Mouse (Mus musculus): ENCODE results near the gene Syt5. TPM values are rescaled to one million over a fixed set of nuclear protein-coding genes. Genes with fewer than 3 reads are reported as not detected.

Syt5 gene
- 1 to 10 TPM in 1 of 2 experiments, under 1 TPM in 1; 0.53 to 1.3 TPM for polyA plus RNA-seq (2017; shearing (Covaris generic))

DNA sequence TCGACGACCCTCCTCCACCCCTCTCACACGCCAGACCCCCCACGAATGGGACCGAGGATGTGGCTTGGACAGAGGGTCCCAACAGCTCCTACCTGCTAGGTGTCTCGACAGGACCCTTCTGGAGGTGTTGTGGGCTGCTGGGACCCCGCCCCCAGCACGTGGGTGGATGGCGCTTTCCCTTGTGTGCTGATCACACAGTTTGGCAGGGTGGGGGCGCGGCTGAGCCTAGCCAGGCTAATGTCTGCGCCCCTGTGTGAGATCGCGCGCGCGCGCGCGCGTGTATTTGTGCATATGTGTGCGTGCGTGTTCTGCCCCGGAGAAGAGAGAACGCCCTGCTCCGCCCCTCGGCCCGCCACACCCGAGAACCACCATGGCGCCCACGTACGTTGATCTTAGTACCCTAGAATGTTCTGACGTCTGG, at the start of gene Syt5:
Gene Syt5 (minus strand): TSS at position 321 of the 421 bp plus-strand sequence.

DNA sequence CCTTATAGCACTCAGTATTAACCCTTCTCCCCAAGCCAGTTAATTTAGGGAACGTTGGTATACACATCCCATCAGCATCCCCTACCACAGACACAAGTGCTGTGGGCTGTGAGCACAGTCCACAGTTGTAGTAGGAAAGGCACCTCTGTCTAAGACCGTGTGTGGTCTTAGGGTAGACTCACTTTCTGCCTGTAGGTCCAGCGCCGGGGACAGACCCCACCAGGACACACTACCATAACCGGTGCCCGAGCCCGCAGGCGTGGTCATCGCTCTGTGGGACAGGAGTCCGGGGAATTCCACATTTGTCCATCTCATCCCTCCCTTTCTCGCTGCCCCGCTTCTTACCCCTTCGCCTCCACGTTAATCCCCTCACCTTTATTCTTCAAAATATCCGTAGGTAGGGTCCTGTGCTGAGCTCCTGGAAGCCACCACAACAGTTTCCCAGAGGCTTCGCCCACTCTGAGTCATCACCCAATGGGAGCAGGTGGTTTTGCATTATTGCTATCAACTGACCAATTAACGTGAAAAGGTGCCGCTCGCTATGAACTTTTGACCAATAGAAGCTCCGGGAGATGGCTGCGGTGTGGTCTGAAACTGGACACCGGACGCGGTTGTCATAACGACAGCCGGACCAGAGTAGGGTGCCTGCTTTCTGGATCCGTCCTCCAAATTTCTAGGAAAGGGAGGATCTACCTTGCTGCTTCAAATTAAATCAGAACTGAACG, 15.2 kb downstream of the Syt5 start, which contains the start of gene Dnaaf3:
Gene Dnaaf3 (minus strand): TSS at position 449 of the 725 bp plus-strand sequence.

DNA sequence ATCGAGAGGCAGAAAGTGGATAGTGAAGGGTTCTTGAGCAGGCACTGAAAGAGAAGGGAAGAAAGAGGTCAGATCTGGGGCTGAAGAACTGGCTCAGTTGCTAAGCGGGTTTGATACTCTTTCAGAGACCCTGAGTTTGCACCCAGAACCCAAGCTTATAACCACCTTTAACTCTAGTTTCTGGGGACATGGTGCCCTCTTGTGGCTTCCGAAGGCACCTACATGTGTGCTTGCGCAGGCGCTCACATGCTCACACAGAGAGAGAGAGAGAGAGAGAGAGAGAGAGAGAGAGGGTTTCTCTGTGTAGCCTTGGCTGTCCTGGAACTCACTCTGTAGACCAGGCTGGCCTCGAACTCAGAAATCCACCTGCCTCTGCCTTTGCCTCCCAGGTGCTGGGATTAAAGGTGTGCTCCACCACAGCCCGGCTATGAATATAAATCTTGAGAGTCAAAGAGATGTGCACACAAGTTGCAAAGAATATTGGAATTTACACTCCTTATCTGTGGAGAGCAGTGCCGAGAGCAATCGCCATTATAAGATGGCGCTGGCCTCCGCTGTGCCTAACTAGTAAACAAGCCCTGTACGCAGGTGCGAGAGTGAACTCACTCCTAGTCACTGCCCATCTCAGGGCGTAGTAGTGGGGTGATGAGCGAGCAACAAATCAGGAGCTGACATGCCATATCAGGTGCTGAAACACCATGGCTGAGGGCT, 23.0 kb downstream of the Syt5 start, which contains the start of gene Tnni3:
Gene Tnni3 (minus strand): TSS at position 18 of the 711 bp plus-strand sequence.

DNA sequence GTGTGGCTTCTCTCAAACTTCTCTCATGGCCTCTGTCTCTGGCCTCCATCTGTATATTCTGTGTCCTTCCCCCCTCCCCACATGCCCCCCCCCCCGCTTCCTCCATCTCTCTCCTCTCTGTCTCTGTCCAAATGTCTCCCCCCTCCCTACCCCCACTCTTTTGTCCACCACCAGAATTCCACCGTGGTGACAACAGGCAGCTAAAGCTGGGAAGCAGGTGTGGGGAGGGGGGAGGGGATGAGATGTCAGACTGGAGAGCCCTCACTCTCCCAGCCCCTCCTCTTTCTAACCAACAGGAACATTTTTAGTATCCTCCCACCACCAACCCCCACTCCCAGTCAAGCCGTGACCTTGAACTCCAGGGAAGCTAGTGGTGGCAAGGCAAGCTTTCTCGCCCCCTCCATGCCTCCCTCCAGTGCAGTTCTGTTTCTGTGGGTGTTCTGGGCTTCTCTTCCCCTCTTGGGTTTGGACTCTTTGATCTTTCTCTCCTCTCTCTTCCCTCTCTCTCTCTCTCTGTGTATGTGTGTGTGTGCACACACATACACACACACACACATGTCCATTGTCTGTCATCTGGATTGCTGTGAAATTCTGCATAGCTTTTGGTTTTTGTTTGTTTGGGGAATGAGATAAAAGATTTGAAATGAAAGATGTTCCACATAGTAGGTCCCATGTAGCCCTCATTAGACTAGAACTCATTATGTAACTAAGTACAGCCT, 30.9 kb downstream of the Syt5 start, which contains the start of gene Tnnt1:
Gene Tnnt1 (minus strand): TSS at position 51 of the 719 bp plus-strand sequence.

DNA sequence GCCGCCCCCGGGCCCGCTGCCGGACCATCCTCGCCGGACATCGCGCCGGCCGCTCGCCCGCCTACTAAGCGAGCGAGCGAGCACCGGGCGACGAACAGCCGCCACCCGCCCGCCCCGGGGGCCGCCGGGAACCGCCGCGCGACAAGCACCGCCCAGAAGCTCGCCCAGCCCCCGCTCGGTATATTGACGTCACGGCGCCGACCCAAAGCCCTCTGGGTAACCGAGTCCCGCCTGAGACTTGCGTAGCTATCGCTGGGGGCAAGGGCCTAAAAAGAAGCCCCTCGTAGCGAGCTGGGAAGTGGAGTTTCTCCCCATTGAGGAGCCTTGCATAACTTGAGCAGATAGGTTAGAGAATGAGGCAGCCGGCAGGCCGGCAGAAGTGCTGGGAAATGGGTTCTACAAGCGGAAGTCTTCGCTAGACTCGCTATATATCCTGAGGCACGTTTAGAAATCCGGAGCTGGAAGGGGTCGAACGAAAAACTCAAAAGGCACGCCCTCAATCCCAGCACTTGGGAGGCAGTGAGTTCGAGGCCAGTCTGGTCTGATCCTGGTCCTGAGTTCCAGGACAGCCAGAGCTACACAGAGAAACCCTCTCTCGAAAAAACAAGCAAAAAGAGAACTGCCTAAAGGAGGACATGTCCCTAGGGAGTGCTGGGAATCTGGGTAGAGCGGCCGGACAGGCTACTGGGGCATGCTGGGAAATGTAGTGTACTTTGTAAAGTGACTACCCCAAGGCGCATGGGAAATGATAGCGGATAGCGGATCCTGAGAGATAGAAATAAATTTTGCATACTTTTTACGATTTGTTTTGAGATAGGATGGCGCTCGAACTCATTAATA, 45.6 kb downstream of the Syt5 start, which contains the start of gene Ppp1r12c:
Gene Ppp1r12c (minus strand): TSS at position 123 of the 840 bp plus-strand sequence.

Other genes starting within 250 kb of the Syt5 start
- under 1 TPM in 1 of 2 experiments, not detected in 1; 0.32 TPM for gene Ncr1, start 209.8 kb downstream of the Syt5 start, polyA plus RNA-seq (2017; shearing (Covaris generic))
- under 1 TPM in 1 of 2 experiments, not detected in 1; 0.42 TPM for gene Gp6, start 149.8 kb downstream of the Syt5 start, polyA plus RNA-seq (2017; shearing (Covaris generic))
- gene Rdh13, start 101.9 kb downstream of the Syt5 start, polyA plus RNA-seq (2017; shearing (Covaris generic)), result 1 to 10 TPM; 4.3 to 6.8 TPM
- gene Eps8l1, start 86.9 kb downstream of the Syt5 start, polyA plus RNA-seq (2017; shearing (Covaris generic)), result 10 to 100 TPM in 1 of 2 experiments, 1 to 10 TPM in 1; 6.2 to 30.5 TPM
- 100 to 1,000 TPM; 147 to 198 TPM for gene Ppp1r12c, start 45.9 kb downstream of the Syt5 start, polyA plus RNA-seq (2017; shearing (Covaris generic))
- 1 to 10 TPM; 4.1 to 9.6 TPM for gene Tnnt1, start 31.2 kb downstream of the Syt5 start, polyA plus RNA-seq (2017; shearing (Covaris generic))
- 1 to 10 TPM in 1 of 2 experiments, not detected in 1; 5.5 TPM for gene Tnni3, start 23.3 kb downstream of the Syt5 start, polyA plus RNA-seq (2017; shearing (Covaris generic))
- 1 to 10 TPM in 1 of 2 experiments, not detected in 1; 2.6 TPM for gene Dnaaf3, start 15.1 kb downstream of the Syt5 start, polyA plus RNA-seq (2017; shearing (Covaris generic))
- 1 to 10 TPM in 1 of 2 experiments, not detected in 1; 1.1 TPM for gene Ptprh, start 56.5 kb upstream of the Syt5 start, polyA plus RNA-seq (2017; shearing (Covaris generic))
- 10 to 100 TPM; 12.1 to 12.7 TPM for gene Tmem86b, start 83.9 kb upstream of the Syt5 start, polyA plus RNA-seq (2017; shearing (Covaris generic))
- gene Ppp6r1, start 111.5 kb upstream of the Syt5 start, polyA plus RNA-seq (2017; shearing (Covaris generic)), result 100 to 1,000 TPM; 275 to 316 TPM
- gene Hspbp1, start 137.5 kb upstream of the Syt5 start, polyA plus RNA-seq (2017; shearing (Covaris generic)), result 10 to 100 TPM; 62.6 to 74.0 TPM
- gene Brsk1, start 143.1 kb upstream of the Syt5 start, polyA plus RNA-seq (2017; shearing (Covaris generic)), result under 1 TPM in 1 of 2 experiments, not detected in 1; 0.64 TPM
- gene Tmem150b, start 177.7 kb upstream of the Syt5 start, polyA plus RNA-seq (2017; shearing (Covaris generic)), result under 1 TPM; 0.39 to 0.65 TPM
- 10 to 100 TPM; 39.6 to 41.0 TPM for gene Kmt5c, start 192.6 kb upstream of the Syt5 start, polyA plus RNA-seq (2017; shearing (Covaris generic))
- gene Cox6b2, start 205.6 kb upstream of the Syt5 start, polyA plus RNA-seq (2017; shearing (Covaris generic)), result 1 to 10 TPM in 1 of 2 experiments, not detected in 1; 3.1 TPM
- not detected for gene Fam71e2, start 223.8 kb upstream of the Syt5 start, polyA plus RNA-seq (2017; shearing (Covaris generic))
- gene Il11, start 235.3 kb upstream of the Syt5 start, polyA plus RNA-seq (2017; shearing (Covaris generic)), result under 1 TPM; 0.18 to 0.23 TPM
- 1 to 10 TPM in 1 of 2 experiments, under 1 TPM in 1; 0.37 to 1.1 TPM for gene Tmem190, start 235.4 kb upstream of the Syt5 start, polyA plus RNA-seq (2017; shearing (Covaris generic))
- 10 to 100 TPM; 11.1 to 18.2 TPM for gene Tmem238, start 242.1 kb upstream of the Syt5 start, polyA plus RNA-seq (2017; shearing (Covaris generic))
- 100 to 1,000 TPM; 268 to 278 TPM for gene Rpl28, start 245.3 kb upstream of the Syt5 start, polyA plus RNA-seq (2017; shearing (Covaris generic))

Data from inflammation-experienced regulatory T-cells (primary cell).